Mouse (Mus musculus): ENCODE measurements at regions not wholly inside any gene's neighbourhood (a gene's known extent, or its start where the extent isn't known, plus 50 kb on each side); places are given as distances from the start of the nearest gene placed in this dataset.
A peak's percentile ranks its signal among the peaks of the same experiment; 100 is the strongest.

DNA sequence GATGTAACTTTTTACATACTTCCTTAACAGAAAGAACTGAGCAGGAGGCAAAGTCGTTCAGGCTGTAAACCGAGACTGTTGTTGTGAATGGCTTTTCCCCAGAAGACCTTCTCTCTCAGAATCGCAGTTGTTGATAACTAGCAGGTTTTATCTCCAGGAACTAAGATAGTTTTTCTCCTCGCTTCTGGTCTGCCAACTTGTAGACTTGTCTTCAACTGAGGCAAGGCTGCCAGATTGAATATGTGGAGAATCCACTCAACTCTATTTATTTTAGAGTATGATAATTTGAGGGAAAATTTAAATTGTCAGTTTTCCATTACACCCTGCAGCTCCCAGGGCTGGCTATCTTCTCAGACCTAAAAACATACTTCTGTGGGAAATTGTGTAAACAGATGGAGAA, 206.6 kb upstream of the Tet2 start:
- ATAC-seq: no peak

DNA sequence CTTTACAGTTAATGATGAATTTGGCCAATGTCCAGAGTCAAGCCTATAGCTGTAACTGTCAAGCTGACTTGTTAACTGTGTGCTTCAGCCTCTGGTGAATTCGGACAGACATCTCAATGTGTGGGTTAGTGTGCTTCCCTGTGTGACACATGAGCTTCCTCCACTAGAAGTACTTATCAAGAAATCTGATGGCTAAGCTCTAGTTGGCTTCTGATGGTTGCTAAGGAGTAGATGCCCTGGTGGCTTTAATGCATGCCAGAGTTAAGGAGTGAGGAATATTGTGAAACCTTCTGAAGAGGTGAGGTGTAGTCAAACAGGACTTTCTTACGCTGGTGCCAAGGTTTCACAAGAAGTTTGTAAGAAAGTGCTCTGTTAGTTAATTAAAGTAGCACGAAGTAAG, 208.1 kb upstream of the Tet2 start:
- no peak for ATAC-seq

DNA sequence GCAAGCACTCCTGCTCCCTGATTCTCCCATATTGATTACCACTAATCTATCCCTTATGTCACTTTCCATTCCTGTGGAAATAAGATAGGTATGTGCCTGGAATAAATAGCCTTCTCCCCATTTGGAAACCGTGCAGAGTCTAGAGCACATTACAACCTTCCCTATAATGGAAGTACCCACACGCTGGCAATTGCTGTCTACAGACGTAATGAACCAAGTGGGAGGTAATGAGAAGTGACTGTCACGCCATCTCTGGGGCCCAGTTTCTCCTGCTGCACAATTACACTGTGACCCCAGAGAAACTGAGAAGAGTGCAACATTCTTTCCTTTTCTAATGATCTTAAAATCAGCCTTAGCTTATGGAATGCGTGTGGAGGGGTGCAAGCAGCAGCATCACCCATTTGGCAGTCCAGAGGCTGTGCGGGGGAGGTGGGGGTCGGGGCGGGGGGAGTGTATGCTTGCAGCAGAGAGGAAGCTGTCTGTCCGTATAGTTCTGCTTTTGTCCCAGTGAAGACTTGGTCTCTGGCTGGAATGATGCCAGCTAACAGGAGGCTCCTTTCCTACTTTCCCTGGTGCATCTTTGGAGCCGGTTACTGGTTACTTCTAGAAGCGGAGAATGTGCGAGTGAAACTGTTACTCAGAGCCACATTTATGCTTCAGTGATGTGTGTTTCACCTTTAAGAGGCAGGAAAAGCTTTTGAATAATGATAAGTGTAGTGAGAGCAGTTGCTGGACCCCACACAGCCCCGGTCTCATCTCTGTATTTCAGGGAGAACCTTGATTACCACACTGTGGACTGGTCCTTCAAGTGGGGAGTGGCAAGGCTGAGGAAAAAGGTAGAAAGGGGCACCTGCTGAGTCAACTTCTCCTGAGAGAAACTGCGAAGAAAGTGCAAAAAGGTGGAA, 209.3 kb upstream of the Tet2 start:
- no peak for ATAC-seq

- no peak for ATAC-seq
Measured at GRCm38 (mm10) chr3:133754911-133755259, 209.9 kb upstream of the Tet2 start.

DNA sequence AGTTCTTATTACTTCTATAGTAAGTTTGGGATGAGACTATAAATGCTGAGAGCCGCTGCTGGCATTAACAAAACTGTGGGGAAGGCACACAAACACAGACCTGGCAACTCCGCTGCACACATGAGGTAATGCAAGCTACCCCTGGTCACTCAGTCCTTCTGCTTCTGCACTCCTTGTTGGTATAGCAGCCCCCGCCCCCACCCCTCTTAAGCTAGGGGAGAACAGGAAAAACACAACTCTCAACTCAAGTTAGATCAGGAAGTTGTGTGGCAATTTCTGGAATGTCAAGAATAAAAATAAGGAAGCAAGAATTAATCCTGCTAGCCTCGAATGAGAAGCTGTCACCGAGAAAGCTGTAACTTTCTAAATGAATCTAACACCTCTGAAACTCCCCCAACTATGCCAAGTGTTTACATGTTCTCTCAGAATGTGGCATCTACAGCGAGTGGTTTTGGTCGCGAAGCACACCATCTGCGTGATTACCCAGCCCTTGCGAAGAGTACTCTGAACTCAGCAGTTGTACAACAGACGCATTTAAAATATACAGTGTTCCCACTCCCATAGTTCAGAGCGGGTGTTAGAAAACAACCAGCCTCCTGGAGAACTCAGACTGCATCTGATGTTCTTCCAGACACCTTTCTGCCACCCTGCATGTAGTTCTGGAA, 212.9 kb upstream of the Tet2 start:
- no peak for ATAC-seq

- peak; percentile 58 for ATAC-seq
Measured at GRCm38 (mm10) chr3:133758421-133758820, 213.5 kb upstream of the Tet2 start.

DNA sequence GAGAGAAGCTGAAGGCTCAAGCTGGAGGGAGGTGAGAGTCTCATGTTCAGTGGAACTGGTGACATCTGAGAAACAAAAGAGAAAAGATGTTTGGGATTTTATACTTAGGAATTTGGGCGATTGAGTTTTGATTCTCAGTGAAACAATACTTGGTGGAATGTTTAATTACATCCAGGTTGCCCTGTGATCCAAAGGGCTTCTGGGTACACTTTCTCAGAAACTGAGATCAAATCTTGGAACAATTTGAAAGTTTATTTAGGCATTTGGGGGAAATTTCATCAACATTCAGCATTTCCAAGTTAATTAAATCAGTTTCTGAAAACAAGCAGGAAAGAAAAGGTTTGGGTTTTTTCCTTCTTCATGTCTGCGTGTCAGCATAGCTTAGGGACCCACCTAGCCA, 214.7 kb upstream of the Tet2 start:
- peak; percentile 9 for ATAC-seq

GRCm38 (mm10) chr3:133760221-133760620, 215.3 kb upstream of the Tet2 start:
- ATAC-seq: peak; percentile 42

- ATAC-seq: no peak
Measured at GRCm38 (mm10) chr3:133763721-133764120, 218.8 kb upstream of the Tet2 start.

DNA sequence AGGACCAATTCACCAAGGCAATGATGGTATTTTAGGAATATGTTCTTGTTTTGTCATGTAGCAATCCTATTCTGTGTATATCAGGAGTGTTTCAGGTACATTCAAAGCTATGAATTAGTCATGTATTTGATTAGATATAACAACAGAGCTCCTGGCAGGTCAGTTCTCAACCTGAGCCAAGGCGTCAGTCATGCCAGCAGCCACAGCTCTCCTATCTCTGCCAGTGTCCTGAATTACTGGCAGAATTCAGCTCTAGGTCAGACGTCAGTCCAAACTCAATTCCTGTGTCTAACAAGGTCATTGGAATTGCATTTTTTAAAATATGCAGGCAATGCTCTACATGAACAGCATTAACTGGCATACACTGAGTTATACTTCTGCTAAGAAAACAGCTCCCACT, 228.6 kb upstream of the Tet2 start:
- ATAC-seq: no peak

DNA sequence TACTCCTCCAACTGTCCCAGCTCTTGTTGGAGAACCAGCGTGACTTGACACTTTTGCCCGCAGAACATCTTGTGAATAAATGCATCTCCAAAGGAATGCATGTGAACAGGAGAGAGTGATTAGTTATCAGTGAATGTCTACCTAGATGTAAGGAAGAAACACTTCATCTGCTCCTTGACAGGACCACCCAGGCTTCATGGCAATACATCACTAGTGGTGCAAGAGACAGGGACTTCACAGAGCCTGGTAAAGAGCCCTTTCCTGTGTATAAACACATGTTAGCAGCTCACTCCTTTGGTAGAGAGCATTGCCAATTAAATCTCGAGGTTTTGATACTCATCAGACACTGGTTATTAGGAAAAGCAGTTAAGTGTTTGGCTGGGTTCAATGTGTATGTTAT, 229.3 kb upstream of the Tet2 start:
- no peak for ATAC-seq

- ATAC-seq: no peak
Measured at GRCm38 (mm10) chr3:133776013-133776412, 231.1 kb upstream of the Tet2 start.

GRCm38 (mm10) chr3:133779161-133779789, 234.3 kb upstream of the Tet2 start:
- no peak for ATAC-seq

DNA sequence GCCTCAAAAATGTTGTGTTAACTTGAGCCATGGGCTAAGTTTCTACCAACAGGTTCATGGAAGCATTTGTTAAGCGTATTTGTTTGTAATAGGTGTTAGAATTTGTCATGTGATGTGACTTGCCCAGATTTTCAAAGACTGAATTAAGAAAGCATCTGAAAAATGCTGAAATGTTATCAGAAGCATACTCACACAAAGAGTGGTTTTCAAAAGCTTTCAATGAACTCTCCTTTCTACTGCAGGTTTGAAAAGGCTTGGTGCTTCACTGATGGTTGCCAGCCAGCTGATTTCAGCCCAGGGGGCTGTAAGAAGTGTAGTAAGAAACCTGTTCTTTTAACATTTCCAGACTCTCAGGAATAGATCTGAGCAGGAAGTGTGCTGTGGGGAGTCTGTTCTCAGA, 238.1 kb upstream of the Tet2 start:
- ATAC-seq: no peak

GRCm38 (mm10) chr3:133791361-133791760, 246.4 kb upstream of the Tet2 start:
- no peak for ATAC-seq

DNA sequence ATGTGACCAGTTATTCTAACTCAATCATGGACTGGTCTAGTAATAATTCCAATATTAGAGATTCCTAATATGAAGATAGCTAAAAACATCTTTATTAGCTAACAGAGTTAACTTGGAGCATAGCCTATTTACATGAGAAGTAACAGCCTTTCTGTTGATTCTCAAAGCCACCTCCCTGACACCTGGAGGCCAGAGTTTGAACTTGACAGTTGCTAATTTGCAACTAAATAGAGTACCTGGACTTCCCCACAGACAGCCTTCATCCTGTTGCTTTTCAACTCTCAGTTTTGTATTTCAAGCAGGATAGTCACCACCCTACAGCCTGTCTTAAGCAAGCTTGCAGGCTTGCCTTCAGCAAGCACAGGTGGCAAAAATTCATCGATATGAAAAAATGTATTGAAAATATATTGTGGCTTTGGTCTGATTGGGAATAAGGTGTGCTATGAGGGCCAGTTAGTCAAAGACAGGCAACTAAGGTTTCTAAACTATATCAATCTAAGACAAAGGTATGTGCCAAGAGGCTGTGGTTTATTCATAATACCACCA, 264.1 kb upstream of the Tet2 start:
- no peak for ATAC-seq

DNA sequence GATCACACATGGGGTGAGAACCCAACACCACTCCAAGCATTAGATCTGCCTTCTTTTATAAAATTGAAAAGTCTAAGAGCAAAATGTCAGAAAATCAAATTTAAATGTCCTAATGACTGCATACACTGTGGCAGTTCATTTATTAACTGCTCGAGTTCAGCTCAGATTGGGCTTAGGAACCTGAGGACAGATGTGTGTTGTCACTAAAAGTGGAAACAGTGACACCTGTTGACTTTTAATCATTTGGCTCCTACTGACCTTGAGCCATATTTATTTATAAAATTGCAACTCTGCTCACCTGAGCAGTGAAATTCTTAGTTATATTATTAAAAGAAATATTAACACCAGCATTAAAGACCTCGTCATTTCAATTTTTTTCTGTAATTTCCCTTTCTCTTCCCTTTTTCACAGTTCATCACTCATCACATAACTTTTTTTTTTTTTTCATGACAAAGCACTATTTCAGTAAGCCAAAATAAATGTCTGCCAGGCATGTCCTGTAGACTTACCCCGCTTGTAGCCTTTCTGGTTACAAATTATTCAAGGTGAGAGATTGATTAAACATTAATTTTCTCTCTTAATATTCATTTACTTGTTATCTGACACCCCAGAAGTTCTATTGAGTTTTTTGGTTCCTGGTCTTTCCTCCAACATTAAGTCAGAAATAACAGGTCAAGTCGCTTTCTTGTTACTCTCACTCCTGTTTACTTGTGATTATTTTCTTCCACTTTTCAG, 274.2 kb upstream of the Tet2 start:
- ATAC-seq: no peak

GRCm38 (mm10) chr3:133833739-133834391, 288.9 kb upstream of the Tet2 start:
- no peak for ATAC-seq

DNA sequence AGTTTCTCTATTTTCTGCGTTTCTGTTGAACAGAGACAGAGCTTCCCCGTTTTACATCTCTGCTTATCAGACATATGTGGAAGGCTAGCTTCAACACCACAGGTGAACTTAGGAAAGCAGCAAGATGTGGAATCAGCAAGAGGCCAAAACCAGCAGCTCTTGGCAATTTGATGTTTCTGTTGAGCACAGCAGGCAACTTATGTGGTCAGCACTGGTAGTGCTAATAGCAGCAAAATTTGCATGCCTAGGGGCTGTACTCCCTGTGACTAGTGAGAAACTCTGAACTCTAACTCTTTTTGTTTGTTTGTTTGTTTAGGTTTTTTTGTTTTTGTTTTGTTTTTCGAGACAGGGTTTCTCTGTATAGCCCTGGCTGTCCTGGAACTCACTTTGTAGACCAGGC, 289.5 kb upstream of the Tet2 start:
- no peak for ATAC-seq

GRCm38 (mm10) chr3:133846301-133846700, 301.4 kb upstream of the Tet2 start:
- ATAC-seq: no peak

GRCm38 (mm10) chr3:133874383-133874782, 329.4 kb upstream of the Tet2 start:
- ATAC-seq: no peak

GRCm38 (mm10) chr3:133876439-133877072, 331.6 kb upstream of the Tet2 start:
- no peak for ATAC-seq

All from inflammation-experienced regulatory T-cells, adult 6 months (primary cell).